Mouse (Mus musculus): Measurements from ENCODE around the gene Micu2.
"Not testable (repeated sequence)": the region's sequence is repeated elsewhere in the genome, so short reads cannot be mapped to it uniquely, and the experiment has no call there.

The Micu2 gene

DNA sequence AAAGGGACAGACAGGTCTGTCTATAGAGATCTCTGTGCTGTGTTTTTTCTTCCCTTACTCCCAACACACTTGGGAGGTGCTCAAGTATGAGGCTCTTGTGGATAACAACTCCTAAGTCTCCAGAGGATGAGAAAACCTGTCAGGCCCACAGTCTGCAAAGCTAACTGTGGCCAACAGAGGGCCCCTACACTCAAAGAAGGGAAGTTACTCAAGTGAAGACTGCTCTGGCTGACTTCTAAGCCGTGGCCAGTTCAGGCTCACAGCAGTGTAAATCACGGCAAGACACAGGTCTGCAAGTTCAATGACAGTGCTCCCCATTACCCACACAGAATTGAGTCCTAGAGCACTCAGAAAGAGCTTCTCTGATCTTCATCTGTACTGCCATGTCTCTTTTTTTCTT lies 48.0 kb downstream of the Micu2 start:
- DNase-seq = peak in 1 of 2 experiments; percentile 11

DNA sequence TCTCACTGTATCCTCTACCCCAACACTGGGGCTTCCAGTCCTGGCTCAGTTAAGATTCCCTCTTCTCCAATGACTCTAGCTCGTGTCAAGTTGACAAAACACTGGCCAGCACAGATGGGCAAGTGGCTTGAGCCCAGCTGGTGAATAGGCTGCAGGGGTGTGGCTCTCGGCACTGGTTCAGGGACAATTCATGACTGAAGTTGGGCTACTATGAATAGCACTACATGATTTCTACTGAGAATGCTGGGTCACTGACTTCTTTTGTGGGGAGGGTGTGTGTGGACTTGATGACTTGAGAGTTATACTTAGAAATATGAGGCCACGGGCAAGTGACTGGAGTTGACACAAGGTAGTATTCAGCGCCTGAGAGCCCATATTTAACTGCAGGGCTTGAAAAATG lies 53.2 kb downstream of the Micu2 start:
- no peak for DNase-seq

DNA sequence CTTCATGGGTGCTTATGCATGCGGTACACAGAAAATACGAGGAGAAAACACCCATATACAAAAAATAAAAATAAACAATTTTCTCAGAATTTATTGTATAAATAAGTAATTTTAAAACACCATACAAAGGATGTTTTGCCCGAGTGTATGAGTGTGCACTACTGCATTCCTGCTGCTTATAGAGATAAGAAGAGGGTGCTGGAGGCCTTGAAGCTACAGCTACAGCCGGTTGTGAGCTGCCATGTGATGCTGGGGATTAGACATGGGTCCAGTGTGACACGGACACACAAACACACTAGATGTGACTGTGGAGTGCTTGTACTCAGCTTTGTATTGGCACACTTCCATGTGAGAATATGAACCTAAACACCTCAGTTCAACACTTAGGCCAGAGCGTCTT lies 61.8 kb downstream of the Micu2 start:
- DNase-seq = no peak

DNA sequence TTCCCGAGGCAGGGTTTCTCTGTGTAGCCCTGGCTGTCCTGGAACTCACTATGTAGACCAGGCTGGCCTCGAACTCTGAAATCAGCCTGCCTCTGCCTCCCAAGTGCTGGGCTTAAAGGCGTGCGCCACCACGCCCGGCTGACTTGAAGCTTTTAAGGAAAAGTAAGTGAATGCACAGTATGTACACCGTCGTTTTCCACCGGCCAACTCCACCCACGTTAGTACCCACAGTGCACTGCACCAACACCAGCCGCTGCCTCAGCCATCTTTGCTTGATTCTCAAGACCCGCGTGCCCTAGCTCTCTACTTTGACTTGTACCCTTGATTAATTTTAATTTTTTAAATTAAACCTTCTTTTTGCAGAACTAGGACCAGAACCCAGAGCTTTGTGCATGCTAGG lies 64.4 kb downstream of the Micu2 start:
- DNase-seq = no peak

DNA sequence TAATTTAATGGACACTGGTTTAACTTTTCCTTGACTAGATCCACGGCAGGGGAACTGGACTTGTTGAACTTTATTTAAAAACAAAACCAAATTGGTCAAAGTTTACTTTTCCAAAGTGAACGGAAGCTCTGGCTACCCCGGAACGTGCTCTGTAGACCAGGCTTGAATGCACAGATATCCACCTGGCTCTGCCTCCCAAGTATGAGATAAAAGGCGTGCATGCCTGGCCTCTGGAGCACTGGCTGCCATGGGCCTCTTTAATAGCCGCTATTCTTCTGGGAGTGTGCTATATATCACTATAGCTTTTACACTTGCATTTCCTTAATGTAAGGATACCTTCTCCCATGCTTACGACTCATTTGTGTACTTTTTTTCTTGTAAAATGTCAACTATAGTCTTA lies 65.5 kb downstream of the Micu2 start:
- DNase-seq = no peak

DNA sequence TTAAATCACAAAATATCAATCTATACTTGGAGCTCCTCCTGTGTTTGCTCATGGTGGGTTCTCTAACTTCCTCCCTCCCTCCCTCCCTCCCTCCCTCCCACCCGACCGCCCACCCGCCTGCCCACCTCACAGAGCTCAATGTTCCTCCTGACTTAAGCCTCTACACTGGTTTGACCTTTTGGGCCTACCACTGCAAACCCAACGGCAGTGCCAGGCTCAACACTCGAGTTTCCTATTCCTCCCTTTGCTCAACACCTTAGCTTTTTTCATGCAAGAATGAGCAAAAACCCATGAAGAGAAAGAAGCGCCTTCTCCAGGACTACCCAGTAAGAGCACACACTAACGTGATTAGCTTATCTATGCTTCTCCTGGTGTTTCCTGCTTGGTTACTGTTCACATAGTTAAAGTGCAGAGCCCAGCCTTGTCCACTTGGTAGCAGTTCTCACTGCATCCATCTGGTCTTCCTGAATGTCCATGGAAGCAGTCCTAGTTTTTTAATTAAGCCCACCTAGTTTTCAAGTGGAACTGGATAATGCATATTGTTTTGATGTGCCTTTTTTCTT lies 66.1 kb downstream of the Micu2 start:
- DNase-seq = no peak

DNA sequence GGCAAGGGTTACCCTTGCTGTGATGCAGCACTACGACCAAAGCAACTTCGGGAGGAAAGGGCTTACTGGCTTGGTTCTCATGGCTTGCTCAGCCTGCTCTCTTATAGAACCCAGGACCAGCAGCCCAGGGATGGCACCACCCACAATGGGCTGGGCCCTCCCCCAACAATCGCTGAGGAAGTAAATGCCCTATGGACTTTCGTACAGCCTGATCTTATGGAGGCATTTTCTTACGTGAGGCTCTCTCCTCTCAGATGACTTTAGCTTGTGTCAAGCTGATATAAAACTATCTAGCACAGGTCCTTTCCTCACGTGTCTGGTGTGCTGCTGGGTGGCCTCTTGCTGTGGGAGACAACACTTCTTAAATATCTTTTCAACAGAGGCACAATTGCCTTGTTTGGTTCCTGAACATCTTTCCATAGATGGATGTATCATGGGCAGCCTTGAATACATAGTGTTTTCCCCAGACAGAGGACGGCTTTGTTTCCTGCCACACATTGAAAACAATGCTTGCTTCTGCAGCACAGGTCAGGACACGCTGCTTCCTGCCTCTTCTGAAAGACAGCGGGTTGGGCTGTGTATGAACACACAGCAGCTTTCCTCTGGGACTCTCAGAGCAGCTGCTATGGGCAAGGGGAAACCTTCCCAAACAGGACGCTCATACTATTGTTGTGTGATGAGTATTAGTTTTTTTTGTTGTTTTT lies 77.5 kb downstream of the Micu2 start:
- peak; percentile 23 to 34 for DNase-seq

DNA sequence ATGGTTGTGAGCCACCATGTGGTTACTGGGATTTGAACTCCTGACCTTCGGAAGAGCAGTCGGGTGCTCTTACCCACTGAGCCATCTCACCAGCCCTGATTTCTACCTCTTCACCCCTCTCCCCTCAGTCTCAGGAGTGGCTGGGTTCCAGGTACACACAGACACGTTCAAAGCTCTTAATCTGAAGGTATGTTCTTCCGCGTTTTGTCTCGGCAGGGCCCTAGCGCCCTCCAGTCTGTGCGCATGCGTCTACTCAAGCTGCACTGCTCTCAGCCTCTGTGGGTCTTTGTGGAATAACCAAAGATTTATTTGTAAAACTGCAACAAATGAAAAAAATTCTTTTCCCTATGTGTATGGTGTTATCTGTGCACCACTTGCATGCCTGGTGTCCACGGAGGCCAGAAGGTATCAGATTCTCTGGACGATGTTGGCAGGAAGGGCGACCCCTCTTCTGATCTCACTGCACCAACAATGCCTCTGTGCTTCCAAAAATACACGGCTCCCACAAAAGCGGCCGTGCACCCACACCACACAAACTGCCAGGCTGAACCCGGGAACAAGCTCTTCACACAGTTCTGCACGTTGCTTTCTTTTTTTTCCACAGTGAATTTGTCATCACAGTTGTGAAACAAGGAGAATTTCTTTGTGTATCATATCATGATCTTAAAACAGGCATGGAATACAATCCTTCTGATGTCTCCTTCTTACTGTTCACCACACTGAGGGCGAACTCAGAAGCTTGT lies 78.3 kb downstream of the Micu2 start:
- no peak for DNase-seq

DNA sequence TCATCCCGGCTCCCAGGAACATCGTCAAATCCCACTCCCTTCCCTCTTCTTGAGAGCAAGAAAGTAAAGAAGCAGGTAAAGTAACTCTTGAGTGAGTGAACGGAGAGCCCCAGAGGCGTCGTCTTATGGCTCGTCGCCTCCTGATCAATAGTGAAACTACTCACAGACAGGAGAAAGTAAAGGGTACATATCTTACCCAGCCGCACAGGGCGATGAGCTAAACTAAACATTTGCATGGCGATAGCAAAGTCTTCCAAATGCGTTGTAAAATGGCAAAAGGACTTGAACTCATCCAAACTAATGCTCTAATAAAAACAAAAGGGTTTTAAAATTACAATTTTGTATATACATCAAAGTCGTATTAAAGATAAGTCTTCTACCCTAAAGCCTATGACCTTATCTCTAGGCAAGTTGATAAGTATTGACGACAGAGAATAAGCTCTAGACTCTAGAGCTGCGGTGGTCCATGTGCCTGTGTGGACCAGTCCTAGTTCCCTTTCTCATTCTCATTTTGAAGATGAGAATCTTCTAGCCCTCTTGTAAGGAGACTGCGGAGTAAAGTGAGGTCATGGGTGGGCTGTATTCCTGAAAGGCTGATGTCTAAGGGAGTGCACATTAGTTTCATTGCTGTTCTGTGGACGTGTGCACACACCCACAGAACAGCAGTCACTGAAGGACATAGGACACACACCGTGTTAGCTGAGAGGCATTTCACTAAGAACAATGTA lies 79.8 kb downstream of the Micu2 start:
- DNase-seq = no peak

DNA sequence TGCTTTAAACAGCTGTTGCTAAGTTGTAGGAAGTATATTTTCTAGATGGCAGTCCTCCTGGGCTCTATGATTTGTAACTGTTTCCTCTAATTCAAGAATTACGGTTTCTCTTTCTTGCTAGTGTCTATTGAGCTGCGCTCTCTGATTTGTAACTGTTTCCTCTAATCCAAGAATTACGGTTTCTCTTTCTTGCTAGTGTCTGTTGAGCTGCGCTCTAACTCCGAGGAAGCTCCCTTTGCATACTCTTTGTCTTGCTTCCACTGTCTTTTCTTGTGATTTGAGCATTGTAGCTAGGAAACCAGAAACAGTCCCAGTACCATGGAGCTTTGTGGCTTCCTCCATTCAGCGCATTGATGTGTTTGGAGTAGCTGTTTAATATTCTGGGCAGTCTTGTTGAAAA lies 83.7 kb downstream of the Micu2 start:
- no peak for DNase-seq

DNA sequence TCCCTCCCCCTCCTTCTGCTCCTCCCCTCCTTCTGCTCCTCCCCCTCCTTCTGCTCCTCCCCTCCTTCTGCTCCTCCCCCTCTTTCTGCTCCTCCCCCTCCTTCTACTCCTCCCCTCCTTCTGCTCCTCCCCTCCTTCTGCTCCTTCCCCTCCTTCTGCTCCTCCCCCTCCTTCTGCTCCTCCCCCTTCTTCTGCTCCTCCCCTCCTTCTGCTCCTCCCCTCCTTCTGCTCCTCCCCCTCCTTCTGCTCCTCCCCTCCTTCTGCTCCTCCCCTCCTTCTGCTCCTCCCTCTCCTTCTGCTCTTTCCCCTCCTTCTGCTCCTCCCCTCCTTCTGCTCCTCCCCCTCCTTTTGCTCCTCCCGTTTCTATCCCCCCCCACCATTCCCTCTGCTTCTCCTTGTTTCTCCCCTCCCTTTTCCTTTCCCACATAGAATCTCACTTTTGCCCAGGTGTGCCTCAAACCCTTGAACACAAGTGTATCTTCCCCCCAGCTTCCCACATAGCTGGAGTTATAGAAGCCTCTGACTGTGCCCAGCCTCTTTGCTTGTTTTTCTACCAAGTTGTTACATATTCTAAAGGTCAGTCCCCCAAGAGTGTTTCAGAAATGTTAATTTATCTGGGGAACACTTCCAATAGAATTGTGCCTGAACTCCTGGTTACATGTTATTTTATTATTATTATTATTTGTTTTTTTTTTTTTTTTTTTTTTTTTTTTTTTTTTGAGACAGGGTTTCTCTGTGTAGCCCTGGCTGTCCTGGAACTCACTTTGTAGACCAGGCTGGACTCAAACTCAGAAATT lies 86.7 kb downstream of the Micu2 start:
- not testable (repeated sequence) for DNase-seq

DNA sequence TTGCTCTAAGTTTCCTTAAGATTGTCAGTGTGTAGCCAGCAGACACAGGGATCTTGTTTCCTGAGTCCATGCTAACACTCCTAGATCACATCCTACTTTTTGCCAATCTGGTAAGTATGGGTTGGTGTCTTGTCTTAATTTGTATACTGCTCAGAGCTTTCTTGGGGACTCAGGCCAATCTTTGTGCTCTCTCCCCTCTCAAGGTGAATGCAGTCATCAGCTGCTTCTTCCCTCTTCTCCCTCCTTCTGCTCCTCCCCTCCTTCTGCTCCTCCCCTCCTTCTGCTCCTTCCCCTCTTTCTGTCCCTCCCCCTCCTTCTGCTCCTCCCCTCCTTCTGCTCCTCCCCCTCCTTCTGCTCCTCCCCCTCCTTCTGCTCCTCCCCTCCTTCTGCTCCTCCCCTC lies 87.3 kb downstream of the Micu2 start:
- DNase-seq = not testable (repeated sequence)

DNA sequence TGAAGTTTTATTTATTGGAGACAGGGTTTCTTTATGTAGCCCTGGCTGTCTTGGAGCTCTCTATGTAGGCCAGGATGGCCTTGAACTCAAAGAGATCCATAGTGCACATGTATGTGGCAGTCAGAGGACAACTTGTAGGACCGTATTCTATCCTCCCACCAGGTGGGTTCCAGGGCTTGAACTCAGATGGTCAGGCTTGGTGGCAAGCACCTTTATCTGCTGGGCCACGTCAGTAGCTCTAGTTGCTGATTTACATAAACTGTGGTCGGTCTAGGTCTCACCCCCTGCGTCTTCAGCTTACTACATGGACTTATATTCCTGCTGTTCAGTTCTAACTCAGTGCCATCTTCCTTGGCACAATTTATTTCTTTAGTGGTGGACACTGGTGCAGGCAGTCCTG lies 87.7 kb downstream of the Micu2 start:
- no peak for DNase-seq

DNA sequence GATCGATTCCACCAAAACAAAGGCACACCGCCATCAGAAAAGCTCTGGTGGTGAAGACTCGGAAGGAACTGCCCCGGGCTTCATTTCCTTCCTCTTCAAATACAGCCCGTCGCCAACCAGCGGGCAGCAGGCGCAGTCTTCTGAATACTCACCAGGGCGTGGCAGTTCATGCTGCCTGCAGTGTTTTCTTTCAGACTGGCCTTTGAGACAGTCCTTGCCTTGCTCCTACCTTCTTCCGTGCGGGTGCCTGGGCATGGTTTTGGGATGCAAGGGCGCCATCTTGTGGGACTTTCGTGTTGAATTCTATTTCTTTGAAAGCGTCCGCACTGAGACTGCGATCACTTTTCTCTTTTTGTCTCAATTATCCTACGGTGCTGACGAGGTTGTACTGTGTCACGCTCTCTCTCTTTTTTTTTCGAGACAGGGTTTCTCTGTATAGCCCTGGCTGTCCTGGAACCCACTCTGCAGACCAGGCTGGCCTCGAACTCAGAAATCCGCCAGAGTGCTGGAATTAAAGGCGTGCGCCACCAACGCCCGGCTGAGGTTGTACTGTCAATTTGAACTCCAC lies 88.5 kb downstream of the Micu2 start:
- peak; percentile 91 to 92 for DNase-seq

DNA sequence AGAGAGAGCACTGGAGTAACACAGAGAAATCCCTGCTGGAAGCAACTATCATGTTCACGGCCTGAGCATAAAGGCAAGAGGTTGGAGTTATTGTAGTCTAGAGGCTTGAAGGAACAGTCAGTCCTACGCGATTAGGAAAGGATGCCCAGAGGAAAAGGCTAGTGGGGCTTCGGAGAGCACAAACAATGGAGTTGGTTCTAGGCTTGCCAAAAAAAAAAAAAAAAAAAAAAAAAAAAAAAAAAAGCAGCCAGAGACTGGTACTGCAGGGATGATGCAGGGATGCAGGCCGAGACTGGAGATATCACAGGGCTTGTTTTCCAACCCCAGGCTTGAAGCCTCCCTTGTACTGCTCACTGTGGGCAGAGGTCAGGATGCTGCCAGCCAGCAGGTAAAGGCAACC lies 89.8 kb downstream of the Micu2 start:
- no peak for DNase-seq

DNA sequence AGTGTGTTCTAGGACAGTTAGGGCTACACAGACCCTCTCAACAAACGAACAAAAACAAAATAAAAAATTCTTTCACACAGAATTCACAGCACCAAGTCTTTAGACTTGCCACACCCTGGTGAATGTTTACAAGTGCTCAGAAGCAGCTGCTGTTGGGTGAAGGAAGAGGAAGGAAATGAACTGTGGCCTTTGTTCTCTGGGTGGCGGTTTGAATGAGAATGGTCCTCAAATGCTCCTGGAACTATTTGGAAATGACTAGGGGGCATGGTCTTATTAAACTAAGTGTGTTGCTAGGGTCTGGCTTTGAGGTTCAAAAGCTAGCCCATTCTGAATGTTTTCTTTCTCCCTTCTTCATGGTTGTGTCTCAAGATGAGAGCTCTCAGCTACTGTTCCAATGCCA lies 90.6 kb downstream of the Micu2 start:
- DNase-seq = peak in 1 of 2 experiments; percentile 27

DNA sequence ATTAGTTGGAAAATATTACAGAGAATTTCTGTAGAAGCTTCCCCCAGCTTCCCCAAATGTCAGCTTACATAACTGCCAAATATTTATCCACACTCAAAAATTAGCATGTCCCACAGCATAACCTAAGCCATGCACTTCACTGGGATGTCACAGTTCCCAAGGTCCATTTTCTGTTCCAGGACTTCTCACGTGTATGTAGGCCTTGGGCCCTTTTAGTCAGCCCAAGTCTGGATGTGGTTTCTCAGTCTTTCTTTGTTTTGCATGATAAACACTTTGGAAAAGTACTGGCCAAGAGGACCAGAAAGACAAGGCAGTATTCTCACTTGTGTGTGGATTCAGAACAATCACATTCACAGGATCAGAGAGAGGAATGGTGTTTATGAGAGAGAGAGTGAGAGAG lies 97.1 kb downstream of the Micu2 start:
- DNase-seq = no peak

DNA sequence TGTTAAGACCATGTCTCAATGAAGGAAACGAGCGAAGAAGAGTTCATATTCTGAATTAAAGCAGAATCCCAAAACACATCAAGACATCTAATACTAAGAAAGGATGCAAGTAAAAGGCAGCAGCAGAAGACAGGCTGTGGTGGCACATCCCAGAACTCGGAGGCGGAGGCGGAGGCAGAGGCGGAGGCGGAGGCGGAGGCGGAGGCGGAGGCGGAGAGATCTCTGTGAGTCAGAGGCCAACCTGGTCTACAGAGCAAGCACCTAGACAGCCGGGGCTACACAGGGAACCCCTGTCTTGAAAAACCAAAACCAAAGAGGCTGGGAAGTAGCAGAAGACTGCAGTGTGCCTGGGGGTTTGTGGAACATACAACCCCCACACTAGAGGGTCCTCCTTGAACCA lies 102.2 kb downstream of the Micu2 start:
- no peak for DNase-seq

DNA sequence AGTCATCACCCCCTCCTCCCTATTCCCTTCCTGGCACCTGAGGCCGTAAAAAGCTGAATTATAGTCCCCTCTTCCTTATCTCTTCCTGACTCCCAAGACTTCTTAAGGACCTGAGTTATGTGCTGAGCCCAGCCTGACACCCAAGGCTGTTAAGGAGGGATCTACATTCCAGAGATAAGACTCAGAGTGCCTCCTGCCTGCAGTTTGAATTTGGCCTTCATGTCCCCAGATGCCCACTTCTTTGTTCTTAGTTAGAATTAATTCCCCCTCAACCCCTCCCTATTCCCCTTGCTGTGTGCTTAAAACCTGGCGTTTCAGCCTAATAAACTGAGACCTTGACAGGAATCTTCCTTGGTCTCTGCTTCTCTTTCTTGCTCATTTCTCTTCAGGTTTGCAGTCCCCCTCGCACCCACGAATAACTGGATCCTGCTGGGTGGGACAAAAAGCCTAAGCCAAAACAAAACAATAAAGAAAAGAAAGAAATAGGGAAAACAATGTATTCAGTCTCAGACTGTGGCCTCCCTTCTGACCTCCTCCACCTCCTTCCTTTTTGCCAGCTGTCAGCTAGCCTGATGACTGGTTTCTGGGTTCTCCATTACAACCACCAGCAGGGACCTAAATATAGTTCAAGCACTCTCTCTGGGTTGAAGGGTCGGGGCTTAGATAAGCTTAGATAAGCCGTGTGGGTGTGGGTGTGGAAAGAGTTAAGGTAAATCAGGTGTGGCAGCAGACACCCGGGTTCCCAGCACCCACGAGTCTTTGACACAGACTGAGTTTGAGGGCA lies 102.8 kb downstream of the Micu2 start:
- not testable (repeated sequence) for DNase-seq

DNA sequence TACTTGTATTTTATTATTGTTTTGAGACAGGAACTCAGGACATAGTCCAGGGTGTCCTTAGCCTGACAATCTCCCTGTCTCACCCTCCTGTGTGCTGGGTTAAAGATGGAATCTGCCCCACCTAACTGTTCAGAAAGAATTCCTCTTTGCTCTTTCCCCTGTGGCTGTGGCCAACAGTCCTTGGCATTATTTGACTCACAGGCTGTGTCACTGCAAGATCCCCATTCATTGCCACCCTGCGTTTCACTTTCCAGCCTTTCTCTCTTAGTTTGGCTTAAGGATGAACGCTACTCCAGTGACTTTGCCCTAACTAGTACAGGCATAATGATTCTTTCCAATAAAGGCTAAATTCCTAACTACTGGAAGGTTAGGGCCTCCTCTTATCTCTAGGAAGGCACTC lies 104.7 kb downstream of the Micu2 start:
- DNase-seq = no peak

DNA sequence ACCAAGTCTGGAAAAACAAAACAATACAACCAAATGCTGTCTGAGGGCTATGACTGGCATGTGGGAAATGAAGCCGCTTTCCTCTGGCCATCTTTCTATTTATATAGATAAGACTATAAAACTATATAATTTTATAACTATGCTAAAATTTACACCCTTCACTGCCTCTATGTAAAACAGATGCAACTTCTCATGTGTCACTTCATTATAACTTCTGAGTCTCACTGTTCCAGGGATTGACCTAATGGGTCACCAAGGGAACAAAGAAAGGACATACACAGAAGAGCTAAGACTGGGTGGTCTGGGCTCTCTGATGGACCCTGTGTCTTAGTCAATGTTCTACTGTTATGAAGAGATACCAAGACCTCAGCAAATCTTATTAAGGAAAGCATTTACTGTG lies 106.1 kb downstream of the Micu2 start:
- no peak for DNase-seq
